ENCODE assay signal across 16 mouse cellular contexts in genomic region chr13:3476884-3477283, GRCm38 (mm10).
"Had no signal": no experiment of that assay in that cellular context is flagged by ENCODE, and none has a peak within 500 bp of the region (broad histone marks: within the 10 kb centered on the region; RNA-seq: fewer than 3 reads in every experiment).

No protein-coding gene starts in this region.

- ATAC-seq: intestine, postnatal 0 days; liver, postnatal 0 days; lung, postnatal 0 days had no signal

- H3K27me3 ChIP-seq: limb, embryonic 12.5 days; limb, embryonic 15.5 days; neural tube, embryonic 12.5 days; neural tube, embryonic 15.5 days had no signal

- H3K9ac ChIP-seq: limb, embryonic 12.5 days; limb, embryonic 15.5 days; liver, embryonic 14.5 days; liver, postnatal 0 days; lung, embryonic 14.5 days; neural tube, embryonic 12.5 days; neural tube, embryonic 15.5 days had no signal

- H3K4me1 ChIP-seq: neural tube, embryonic 12.5 days had no signal

- DNase-seq: kidney, adult 8-10 months; kidney, postnatal 36 days; left cerebral cortex, postnatal 4 days; liver, postnatal 0 days; lung, embryonic 14.5 days; thymus, adult 18-20 months; thymus, postnatal 36 days had no signal

- H3K4me2 ChIP-seq: limb, embryonic 15.5 days; liver, embryonic 11.5 days; neural tube, embryonic 12.5 days had no signal

- H3K4me3 ChIP-seq: limb, embryonic 12.5 days; limb, embryonic 15.5 days; neural tube, embryonic 12.5 days; neural tube, embryonic 15.5 days had no signal

- H3K27ac ChIP-seq: limb, embryonic 12.5 days; limb, embryonic 15.5 days; liver, embryonic 14.5 days; macrophage; neural tube, embryonic 12.5 days; neural tube, embryonic 15.5 days had no signal

- H3K36me3 ChIP-seq: limb, embryonic 15.5 days; neural tube, embryonic 12.5 days; neural tube, embryonic 15.5 days had no signal

- H3K9me3 ChIP-seq: limb, embryonic 15.5 days; neural tube, embryonic 12.5 days; neural tube, embryonic 15.5 days had no signal
